Mouse (Mus musculus) gastrocnemius, postnatal 25 days (tissue): ENCODE data around the gene Gpn3. TPM values are rescaled to one million over a fixed set of nuclear protein-coding genes. Genes with fewer than 3 reads are reported as not detected.

Experiments used
- DNase-seq: peaks from one replicate; pipeline ENCODE4 v3.0.0; 2022
- total RNA-seq, 2 experiments: library from RNA; stranded (reverse); gene quantifications; 1 replicate in 1 of 2; 2 replicates in 1 of 2; pipeline ENCODE4 v1.2.3; 2021

Gene Gpn3
- total RNA-seq, 2 experiments from 2014 or later = 20.4 to 21.4 TPM

DNA sequence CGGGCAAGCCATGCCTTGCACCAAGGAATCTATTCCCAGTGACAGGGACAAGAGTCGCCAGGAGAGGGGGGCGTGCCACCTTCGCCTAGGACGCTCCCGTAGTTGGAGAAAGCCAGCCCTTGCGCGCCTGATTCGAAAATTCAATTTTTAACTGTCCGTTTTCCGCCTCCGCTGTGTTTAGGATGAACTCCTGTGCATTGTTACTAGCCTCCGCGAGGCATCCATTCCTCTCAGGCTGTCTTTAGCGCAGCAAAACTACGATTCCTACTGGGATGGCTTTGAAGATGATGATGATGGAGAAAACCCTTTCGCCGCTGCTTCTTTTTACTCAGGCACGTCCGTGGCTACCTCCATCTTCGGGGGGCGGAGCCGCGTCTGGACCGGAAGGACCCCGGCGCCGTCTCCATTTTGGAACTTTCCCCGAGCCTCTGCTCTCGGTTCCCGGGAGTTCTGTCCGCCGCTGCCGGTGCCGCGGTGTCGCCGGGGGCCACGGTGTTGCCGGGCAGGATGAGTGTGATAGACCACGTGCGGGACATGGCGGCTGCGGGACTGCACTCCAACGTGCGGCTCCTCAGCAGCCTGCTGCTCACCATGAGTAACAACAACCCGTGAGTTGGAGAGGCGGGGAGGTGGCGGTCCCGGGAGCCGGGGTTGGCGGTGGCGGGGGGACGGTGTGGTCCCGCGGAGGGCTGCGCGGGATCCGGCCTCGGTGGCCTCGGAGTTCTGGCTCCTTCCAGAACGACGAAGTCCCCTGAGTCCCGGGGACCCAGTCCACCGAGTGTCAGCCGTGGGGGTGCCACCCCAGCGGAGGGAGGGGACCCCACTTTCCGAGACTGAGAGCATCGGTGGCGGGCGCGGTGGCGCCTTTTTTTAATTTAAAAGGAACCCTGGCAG is 50.6 kb downstream of the Gpn3 start:
- peak; percentile 83 for DNase-seq

- DNase-seq = no peak
Observed at GRCm38 (mm10) chr5:122423083-122423482, 51.4 kb downstream of the Gpn3 start.

GRCm38 (mm10) chr5:122425550-122425949 is 53.9 kb downstream of the Gpn3 start:
- no peak for DNase-seq

- DNase-seq = no peak
Observed at GRCm38 (mm10) chr5:122430036-122430775, 58.5 kb downstream of the Gpn3 start.

DNA sequence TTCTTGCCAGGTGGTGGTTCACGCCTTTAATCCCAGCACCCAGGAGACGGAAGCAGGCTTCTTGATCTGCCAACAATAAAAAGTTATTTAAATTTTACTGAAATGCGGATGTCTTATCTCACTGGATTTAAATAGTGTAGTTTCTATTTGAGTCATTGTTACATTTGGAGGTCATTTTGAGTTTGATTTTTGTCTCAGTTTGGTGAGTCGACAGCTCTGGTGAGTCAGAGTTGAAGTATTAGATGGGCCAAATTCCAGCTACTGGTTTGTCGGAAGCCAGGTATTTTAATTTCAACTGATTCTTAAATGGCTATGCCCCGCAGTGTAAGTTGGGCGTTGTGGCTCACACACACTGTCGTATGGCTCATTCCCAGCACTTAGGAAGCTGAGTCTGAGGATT is 59.5 kb downstream of the Gpn3 start:
- no peak for DNase-seq

Other genes starting within 250 kb of the Gpn3 start
- not detected for gene Ccdc63, start 231.1 kb upstream of the Gpn3 start, total RNA-seq
- 100 to 1,000 TPM; 111 to 125 TPM for gene Ppp1cc, start 213.6 kb upstream of the Gpn3 start, total RNA-seq
- 1 to 10 TPM in 1 of 2 experiments, under 1 TPM in 1; 0.67 to 1.1 TPM for gene Hvcn1, start 165.1 kb upstream of the Gpn3 start, total RNA-seq
- gene Tctn1, start 107.4 kb upstream of the Gpn3 start, total RNA-seq = 1 to 10 TPM; 1.9 to 2.2 TPM
- gene Pptc7, start 87.5 kb upstream of the Gpn3 start, total RNA-seq = 10 to 100 TPM; 78.9 to 87.0 TPM
- gene Rad9b, start 17.6 kb upstream of the Gpn3 start, total RNA-seq = under 1 TPM; 0.23 to 0.35 TPM
- gene Vps29, start 17.5 kb upstream of the Gpn3 start, total RNA-seq = 10 to 100 TPM; 38.2 to 39.6 TPM
- gene Fam216a, start 488 bp downstream of the Gpn3 start, total RNA-seq = 1 to 10 TPM; 5.8 to 6.1 TPM
- 10 to 100 TPM; 46.8 to 54.9 TPM for gene Arpc3, start 20.0 kb downstream of the Gpn3 start, total RNA-seq
- 10 to 100 TPM; 12.3 to 13.4 TPM for gene Anapc7, start 49.8 kb downstream of the Gpn3 start, total RNA-seq
- 100 to 1,000 TPM; 101 to 561 TPM for gene Atp2a2, start 130.3 kb downstream of the Gpn3 start, total RNA-seq
- 1 to 10 TPM; 2.6 to 7.1 TPM for gene Ift81, start 242.6 kb downstream of the Gpn3 start, total RNA-seq